Mouse (Mus musculus) spleen, adult 2 months (tissue): ENCODE data around the gene Ildr1.

Experiments used
- CTCF ChIP-seq: fragments of 200-500 bp; IDR thresholded peaks from 2 replicates; pipeline ENCODE4 v1.5.1; 2011; ENCODE audit warnings: mild to moderate bottlenecking, inconsistent platforms; ENCODE audit not compliant: insufficient read depth, insufficient read length, insufficient replicate concordance; ENCODE audit errors: extremely low read depth
- POLR2A ChIP-seq: fragments of 200-500 bp; IDR thresholded peaks from 2 replicates; pipeline ENCODE4 v1.6.1; 2011; ENCODE audit warnings: low read depth, low read length, inconsistent platforms

DNA sequence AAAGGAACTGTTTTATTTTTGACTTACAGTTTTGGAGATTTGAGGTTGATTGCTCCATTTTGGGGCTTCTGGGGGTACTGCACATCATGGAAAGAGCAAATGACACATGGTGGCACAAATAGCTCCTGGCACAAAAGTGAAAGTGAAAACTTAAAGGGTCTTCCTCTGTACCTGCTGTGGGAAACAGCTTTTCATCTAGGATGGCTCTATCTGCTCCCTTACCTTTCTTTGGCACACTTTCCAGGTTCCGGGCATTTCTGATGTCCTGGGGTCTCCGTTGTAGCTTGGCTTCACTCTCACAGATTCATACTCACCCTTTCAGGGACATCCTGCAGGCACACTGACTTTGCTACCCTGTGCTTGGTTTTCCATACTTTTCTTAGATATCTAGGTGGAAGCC lies 5.7 kb upstream of the Ildr1 start:
- no peak for TF ChIP-seq POLR2A
- no peak for TF ChIP-seq CTCF
